Mouse (Mus musculus) frontal cortex, postnatal 10 days (tissue): ENCODE results near the gene Satb1.

Source experiments
- DNase-seq, 2 experiments: peaks; one replicate each; pipeline ENCODE4 v3.0.0; 2022; ENCODE audit warnings: low spot score in 2 of 2, mixed read lengths in 1 of 2

The Satb1 gene

DNA sequence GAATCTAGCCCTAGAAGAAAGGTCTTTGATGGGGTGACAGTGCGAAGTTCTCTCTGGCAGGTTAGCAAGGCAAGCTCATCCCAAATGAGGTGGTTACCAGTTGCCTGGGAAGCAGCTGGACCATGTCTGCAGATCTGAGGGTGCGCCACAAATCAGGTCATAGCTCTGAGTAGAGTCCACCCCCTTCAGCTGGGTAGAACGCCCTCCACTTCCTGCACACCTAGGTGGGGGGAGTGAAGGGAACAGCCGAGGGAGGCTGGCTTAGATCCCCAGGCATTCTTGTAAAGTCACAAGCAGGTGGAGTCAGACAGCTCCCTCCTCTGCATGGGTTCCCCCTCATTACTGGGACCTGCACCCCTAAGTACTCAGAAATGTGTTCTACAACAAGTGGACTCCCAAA is 6.6 kb downstream of the Satb1 start:
- DNase-seq, result no peak

- no peak for DNase-seq
These were observed 18.8 kb downstream of the Satb1 start for GRCm38 (mm10) chr17:51814301-51814700.

GRCm38 (mm10) chr17:51813784-51814120 is 19.3 kb downstream of the Satb1 start:
- DNase-seq, result no peak

DNA sequence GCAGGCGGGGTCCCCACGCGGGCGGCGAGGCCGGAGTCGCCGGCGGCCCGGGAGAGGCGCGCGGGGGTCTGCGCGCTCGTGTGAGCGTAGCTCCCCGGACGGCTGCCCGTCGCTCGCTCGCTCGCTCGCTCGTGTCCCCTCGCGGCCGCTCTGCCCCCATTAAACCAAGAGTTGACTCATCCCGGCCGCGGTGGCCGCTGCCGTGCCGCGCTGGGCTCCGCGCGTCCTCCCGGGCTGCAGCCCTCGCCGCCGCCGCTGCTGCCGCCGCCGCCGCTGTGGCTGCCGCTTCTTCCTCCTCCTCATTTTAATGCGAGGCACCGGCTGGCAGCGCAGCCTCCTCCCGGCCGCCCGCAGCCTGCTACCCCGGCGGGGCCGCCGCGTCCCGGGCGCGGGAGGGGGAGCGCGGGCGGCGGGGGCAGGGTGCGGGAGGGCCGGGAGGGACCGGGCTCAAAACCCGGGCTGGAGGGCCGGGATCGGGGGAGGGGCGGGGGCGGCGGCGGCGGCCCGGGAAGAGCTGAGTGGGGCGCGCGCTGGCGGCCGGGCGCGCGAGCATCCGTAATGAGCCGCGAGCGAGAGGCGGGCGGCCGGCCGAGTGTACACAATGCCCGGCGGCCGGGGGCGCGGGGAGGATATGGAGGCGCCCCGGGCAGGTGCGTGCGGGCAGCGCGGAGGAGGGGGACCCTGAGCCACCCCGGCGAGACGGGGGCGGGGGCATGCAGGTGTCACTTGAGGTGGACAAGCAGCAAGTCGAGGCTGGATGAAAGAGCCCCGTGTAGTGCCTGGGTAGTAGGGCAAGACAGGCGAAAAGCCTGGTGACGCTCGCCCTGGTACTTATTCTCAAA is 19.9 kb downstream of the Satb1 start:
- DNase-seq, result peak; percentile 48 to 50

DNA sequence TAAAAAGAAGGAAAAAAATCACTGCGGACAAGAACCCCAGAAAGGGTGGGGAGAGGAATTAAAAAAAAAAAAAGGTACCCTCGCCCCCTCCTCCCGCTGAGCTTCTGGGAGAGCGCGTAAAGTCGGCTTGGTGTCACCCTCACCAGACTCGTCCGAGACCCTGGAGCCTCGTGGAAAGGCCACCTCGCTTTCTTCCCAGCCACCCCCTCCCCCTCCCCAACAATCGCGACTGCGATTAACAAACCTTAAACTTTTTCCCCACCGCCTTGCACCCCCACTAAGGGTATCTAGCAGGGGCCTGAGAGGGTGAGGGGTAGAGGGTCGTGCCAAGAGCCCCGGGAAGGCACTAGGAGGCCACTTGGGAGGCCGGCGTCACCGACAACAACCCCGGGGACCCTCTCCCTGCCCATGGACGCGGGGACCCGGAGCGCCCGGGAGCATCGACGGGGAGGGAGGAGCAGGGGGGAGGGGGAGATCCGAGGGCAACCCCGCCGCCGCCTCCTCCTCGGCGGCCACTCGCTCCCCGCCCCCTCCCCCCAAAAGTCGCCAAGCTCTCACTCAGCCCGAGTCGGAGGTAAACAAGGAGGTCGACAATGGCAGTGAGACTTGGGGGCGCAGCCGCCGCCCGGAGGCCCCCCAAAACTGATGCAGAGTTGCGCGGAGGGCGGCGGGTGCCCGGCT is 20.7 kb downstream of the Satb1 start:
- DNase-seq, result peak in 1 of 2 experiments; percentile 31

DNA sequence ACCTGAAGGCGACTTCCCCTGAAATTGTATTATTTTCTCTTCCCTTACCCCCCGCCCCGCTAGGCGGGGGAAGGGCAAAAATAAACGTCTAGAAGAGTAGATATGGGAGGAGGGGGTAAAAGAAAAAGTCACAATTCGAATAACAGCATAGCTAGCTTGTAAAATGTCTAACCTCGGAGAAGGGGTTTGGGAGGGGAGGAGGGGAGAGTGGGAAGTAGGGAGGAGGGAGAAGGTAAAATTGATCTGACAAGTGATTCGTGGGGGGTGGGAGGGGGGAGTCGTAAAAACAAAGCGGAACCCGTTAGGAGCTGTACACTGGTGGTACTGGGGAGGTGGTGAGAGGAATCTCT is 21.2 kb downstream of the Satb1 start:
- DNase-seq, result no peak

DNA sequence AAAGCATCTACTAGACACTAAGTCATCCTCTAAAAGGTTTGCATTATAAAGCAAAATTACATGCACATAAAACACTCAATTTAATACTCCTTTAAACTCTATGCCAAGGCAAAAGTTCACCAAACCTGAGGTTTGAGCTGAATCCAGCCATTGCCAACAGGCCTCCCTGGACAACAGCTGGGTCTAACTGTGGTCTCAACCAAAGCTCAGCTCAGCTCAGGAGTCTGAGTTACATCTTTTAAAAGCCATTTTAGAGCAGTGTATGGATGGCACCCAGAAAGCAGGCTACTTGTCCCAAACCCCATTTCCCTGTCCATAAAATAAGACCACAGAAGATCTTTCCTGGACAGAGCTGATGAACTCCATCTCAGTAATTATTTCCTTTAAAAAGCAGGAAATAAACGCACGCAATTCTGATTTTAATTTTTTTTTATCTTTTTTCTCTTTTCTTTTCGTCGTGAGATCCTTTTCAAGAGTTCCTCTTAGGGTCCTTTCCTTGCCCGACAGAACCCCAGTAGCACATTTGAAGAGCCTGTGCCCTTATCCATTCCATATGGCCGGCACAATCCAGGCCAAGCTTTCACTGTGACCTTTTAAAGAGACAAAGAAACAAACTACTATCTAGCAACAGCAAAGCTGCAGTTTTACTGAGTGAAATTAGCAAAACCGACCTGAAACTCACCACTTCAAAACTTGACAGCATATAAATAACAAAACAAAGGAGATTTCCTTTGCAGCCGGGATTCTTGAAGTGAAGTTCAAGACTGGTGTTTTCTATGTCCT is 21.8 kb downstream of the Satb1 start:
- DNase-seq, result no peak

DNA sequence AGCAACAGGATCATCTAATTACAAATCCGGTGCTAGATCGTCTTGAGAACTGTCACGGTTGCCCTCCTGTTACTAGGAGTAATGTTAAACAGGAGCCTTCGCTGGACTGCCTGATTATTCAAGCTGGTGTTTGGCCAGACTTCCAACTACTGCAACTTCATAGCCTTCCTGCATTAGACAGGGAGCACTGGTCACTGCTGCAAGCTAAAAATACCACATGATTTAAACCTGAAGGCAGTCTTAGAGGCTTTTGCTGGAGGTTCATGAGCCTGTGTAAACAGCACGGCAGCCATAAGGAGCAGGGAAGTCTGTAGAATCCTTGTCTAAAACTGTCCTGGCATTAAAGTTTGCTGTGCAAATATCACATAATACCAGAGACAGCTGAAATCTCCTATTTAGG is 25.7 kb downstream of the Satb1 start:
- DNase-seq, result no peak

DNA sequence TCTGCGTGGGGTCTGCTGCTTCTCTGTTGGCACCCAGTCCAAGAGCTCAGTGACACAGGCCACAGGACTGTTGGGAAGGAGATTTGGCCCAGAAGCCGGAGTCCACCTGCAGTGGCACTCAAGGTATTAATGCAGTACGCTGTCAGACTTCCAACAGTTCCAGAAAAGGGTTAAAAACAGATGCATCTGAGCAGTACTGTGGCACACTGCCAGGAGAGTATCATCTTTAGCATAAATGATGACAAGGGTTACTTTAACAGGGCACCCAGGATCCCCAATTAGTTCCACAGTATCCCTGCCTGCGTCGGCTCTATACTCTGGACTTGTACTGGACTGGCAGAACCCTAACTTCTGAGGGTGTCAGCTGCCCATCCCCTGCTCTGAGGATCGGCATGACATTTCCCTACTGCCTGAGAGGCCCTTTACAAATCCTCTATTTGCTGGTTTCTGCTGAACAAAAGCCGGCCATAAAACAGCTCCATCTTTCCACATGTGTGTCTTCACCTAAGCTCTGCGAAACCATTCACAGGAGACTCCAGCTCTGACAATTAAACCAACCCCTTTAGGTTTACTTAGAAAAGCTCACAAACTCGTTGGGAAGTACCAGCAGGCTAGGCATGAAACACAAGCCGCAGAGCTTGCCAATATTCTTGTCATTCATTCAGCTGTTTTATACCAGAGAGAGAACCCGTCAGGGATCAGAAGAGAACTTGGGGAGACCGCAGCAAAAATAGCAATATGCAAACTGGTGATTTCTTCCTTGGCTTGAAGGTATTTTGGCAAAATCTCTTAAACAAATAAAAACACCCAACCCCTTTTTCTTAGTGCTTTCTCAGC is 26.7 kb downstream of the Satb1 start:
- no peak for DNase-seq

- no peak for DNase-seq
These were observed 32.9 kb downstream of the Satb1 start for GRCm38 (mm10) chr17:51800208-51800607.

GRCm38 (mm10) chr17:51796459-51796858 is 36.6 kb downstream of the Satb1 start:
- DNase-seq, result no peak

- no peak for DNase-seq
These were observed 41.9 kb downstream of the Satb1 start for GRCm38 (mm10) chr17:51791226-51791625.

- DNase-seq, result no peak
These were observed 42.6 kb downstream of the Satb1 start for GRCm38 (mm10) chr17:51790387-51791060.

DNA sequence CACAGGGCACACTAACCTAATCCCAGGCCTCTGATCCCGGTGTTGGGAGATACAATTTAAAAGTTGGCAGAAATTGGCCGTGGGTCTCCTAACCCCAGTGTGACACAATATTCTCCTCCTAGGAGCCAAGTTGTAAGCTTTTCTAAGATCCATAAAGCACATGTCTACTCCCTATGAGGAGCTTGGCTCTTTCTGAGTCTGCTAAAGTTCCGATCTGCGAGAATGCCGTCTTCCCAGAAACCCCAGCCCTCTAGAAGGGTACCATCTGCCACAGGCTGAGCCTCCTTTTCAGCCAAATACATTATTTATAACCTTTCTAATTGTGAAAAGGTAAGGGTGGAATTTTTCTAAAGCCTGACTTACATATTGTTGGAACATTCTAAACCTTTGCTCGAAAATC is 43.3 kb downstream of the Satb1 start:
- no peak for DNase-seq

DNA sequence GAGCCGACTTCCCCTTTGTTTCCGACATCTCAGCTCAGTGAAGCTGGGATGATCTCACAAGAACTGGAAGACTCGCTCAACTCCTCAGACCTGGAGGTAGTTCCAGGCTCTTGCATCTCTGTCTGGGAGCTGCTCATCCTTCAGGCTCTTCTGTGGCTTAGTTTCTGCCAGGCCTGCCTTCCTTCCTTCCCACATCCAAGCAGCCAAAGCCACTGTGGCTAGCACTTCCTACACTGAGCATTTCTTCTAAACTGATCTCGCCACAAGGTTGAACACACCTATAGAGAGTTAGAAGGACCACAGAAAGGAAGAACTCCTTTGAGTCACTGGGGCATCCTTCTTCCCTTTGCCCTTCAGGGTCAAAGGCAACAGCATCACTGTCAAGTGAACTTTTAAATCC is 44.0 kb downstream of the Satb1 start:
- no peak for DNase-seq

DNA sequence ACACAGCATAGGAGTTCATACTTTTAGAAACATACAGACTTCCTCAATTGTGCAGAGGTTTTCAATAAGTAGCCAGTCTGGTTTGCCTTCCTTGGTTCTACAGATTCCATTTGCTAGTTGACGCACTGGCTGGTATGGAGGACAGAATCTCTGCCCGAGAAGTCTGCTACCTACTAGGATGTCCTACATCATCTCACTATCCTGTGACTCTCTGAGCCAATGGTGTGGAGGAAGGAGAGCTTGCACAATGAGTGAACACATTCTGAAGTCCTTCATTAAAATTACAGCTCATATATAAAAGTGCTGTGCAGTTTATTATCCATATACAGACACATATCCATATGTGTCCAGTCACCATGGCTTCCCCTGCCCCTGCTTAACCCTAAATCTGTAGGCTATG is 45.1 kb downstream of the Satb1 start:
- DNase-seq, result no peak

DNA sequence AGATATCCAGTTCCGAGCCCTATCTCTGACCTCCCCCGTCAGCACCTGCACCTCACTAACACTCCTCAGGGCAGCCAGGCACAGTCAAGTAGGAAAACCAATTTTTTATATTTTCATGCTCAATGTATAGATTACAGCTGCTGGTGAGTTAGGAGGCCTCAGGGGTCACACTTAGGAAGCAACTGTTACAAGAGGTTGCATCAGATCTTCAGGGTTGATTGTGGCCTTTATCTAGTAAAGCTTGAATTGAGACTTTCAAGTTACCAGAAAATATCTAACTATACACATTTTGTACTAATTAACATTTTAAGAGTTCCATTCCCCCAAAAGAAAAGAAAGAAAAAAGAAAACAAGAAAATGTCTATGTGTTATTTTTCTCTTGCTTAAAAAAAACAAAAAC is 47.0 kb downstream of the Satb1 start:
- DNase-seq, result no peak

- no peak for DNase-seq
These were observed 48.2 kb downstream of the Satb1 start for GRCm38 (mm10) chr17:51784935-51785334.

- DNase-seq, result no peak
These were observed 49.4 kb downstream of the Satb1 start for GRCm38 (mm10) chr17:51783591-51784279.

DNA sequence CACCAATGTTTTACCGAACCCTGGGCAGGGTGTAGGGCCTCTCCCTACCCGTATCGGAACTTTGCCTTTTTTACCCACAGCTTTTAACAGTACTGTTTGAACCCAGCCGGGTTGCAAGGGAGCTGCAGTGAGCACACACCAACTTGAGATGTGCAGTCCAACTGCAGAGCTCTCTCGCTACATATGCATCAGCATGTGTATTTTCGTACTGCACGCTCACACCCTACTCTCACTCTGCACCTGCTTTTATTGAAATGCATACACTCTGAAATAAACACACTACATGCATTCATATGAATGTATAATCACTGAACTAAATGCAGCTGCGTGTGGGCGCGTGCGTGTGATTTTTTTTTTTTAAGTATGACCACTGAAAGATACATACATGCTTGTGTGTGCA is 53.1 kb downstream of the Satb1 start:
- DNase-seq, result no peak

GRCm38 (mm10) chr17:51778961-51779360 is 54.1 kb downstream of the Satb1 start:
- no peak for DNase-seq
